Mouse (Mus musculus): ENCODE results near the gene Mypn. TPM values are rescaled to one million over a fixed set of nuclear protein-coding genes. Genes with fewer than 3 reads are reported as not detected.

Mypn gene
- polyA plus RNA-seq, 1 experiment, result not detected

GRCm38 (mm10) chr10:63100657-63101056, 103.1 kb downstream of the Mypn start:
- H3K27me3 ChIP-seq (ENCODE audit: control insufficient read depth, insufficient read depth, low read length), result peaks cover 10% of the 10 kb centered on the region
- no peak for DNase-seq (ENCODE audit: low read depth in 1 of 2, low spot score in 2 of 2)
- no peaks in the 10 kb centered on the region for H3K36me3 ChIP-seq (ENCODE audit: control insufficient read depth, insufficient read depth, low read length)
- TF ChIP-seq POLR2A (IDR thresholded peaks at IDR 0.05; ENCODE audit: low read depth, low read length), result no peak
- TF ChIP-seq CTCF (IDR thresholded peaks at IDR 0.05; ENCODE audit: extremely low read depth, insufficient read depth, insufficient read length, insufficient replicate concordance), result no peak
- H3K27ac ChIP-seq (ENCODE audit: insufficient read depth, low read length), result no peak overlapping the region
- peaks cover 4% of the 10 kb centered on the region for H3K4me1 ChIP-seq (ENCODE audit: control insufficient read depth, insufficient read depth, insufficient read length)
- H3K4me3 ChIP-seq (ENCODE audit: extremely low read depth, insufficient read depth, insufficient read length), result no peak overlapping the region
- WGBS, result 22% methylated on average over 9 of the region's 9 CpGs

GRCm38 (mm10) chr10:63099941-63100562, 103.7 kb downstream of the Mypn start:
- Histone ChIP-seq H3K4me3 (ENCODE audit: extremely low read depth, insufficient read depth, insufficient read length) (peak overlapping the region; percentile 44; the same call in 1 of the 2 replicates), H3K36me3 (ENCODE audit: control insufficient read depth, insufficient read depth, low read length) (no peaks in the 10 kb centered on the region), H3K27me3 (ENCODE audit: control insufficient read depth, insufficient read depth, low read length) (peaks cover 10% of the 10 kb centered on the region), H3K4me1 (ENCODE audit: control insufficient read depth, insufficient read depth, insufficient read length) (peaks cover 4% of the 10 kb centered on the region), H3K27ac (ENCODE audit: insufficient read depth, low read length) (no peak overlapping the region)
- 1% methylated on average over 62 of the region's 62 CpGs for WGBS
- DNase-seq (ENCODE audit: low read depth in 1 of 2, low spot score in 2 of 2), result no peak
- TF ChIP-seq POLR2A (IDR thresholded peaks at IDR 0.05; ENCODE audit: low read depth, low read length), result no peak

DNA sequence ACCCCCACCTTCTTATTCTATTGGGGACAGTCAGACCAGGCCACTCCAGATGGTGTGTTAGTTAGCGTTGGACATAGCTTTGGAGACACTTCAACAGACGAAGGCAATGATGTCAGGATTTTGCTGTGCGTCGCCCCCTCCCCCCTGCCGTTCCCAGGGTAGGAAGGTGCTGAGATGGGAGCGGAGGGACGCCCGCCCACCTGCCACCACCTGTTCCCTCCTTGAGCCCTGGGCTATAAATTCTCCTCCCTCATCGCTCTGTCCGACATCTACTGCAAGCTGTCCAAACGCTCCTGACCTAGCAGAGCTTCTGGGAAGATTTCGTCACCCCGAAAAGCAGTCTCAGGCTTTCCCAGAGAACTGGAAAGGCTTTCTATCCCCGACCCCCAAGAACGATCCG, 104.2 kb downstream of the Mypn start, which contains the start of gene Atoh7:
Gene Atoh7, plus strand, starts transcription at position 131 of the 400 bp plus-strand sequence.
- H3K4me1 ChIP-seq (ENCODE audit: control insufficient read depth, insufficient read depth, insufficient read length), result peaks cover 4% of the 10 kb centered on the region
- H3K27me3 ChIP-seq (ENCODE audit: control insufficient read depth, insufficient read depth, low read length), result peaks cover 10% of the 10 kb centered on the region
- WGBS, result 51% methylated on average over 16 of the region's 16 CpGs
- DNase-seq (ENCODE audit: low read depth in 1 of 2, low spot score in 2 of 2), result no peak
- H3K4me3 ChIP-seq (ENCODE audit: extremely low read depth, insufficient read depth, insufficient read length), result peak within 1 kb of the TSS; percentile 44; the same call in 1 of the 2 replicates
- no peak within 1 kb of the TSS for H3K27ac ChIP-seq (ENCODE audit: insufficient read depth, low read length)
- no peaks in the 10 kb centered on the region for H3K36me3 ChIP-seq (ENCODE audit: control insufficient read depth, insufficient read depth, low read length)
- TF ChIP-seq POLR2A (IDR thresholded peaks at IDR 0.05; ENCODE audit: low read depth, low read length), result no peak
- no peak for TF ChIP-seq CTCF (IDR thresholded peaks at IDR 0.05; ENCODE audit: extremely low read depth, insufficient read depth, insufficient read length, insufficient replicate concordance)

- no peak for DNase-seq (ENCODE audit: low read depth in 1 of 2, low spot score in 2 of 2)
- H3K36me3 ChIP-seq (ENCODE audit: control insufficient read depth, insufficient read depth, low read length), result no peaks in the 10 kb centered on the region
- H3K27ac ChIP-seq (ENCODE audit: insufficient read depth, low read length), result no peak overlapping the region
- TF ChIP-seq POLR2A (IDR thresholded peaks at IDR 0.05; ENCODE audit: low read depth, low read length), result no peak
- TF ChIP-seq CTCF (IDR thresholded peaks at IDR 0.05; ENCODE audit: extremely low read depth, insufficient read depth, insufficient read length, insufficient replicate concordance), result no peak
- peaks cover 4% of the 10 kb centered on the region for H3K4me1 ChIP-seq (ENCODE audit: control insufficient read depth, insufficient read depth, insufficient read length)
- no peak overlapping the region for H3K4me3 ChIP-seq (ENCODE audit: extremely low read depth, insufficient read depth, insufficient read length)
- peaks cover 10% of the 10 kb centered on the region for H3K27me3 ChIP-seq (ENCODE audit: control insufficient read depth, insufficient read depth, low read length)
- 85% methylated on average over 12 of the region's 12 CpGs for WGBS
Measured at GRCm38 (mm10) chr10:63098191-63098590, 105.6 kb downstream of the Mypn start.

GRCm38 (mm10) chr10:63096757-63097156, 107.0 kb downstream of the Mypn start:
- Histone ChIP-seq H3K27me3 (ENCODE audit: control insufficient read depth, insufficient read depth, low read length) (peaks cover 10% of the 10 kb centered on the region), H3K36me3 (ENCODE audit: control insufficient read depth, insufficient read depth, low read length) (no peaks in the 10 kb centered on the region), H3K4me1 (ENCODE audit: control insufficient read depth, insufficient read depth, insufficient read length) (peaks cover 4% of the 10 kb centered on the region), H3K4me3 (ENCODE audit: extremely low read depth, insufficient read depth, insufficient read length) (no peak overlapping the region), H3K27ac (ENCODE audit: insufficient read depth, low read length) (no peak overlapping the region)
- TF ChIP-seq CTCF (IDR thresholded peaks at IDR 0.05; ENCODE audit: extremely low read depth, insufficient read depth, insufficient read length, insufficient replicate concordance) (no peak), POLR2A (IDR thresholded peaks at IDR 0.05; ENCODE audit: low read depth, low read length) (no peak)
- 82% methylated on average over 2 of the region's 2 CpGs for WGBS
- DNase-seq (ENCODE audit: low read depth in 1 of 2, low spot score in 2 of 2), result no peak

DNA sequence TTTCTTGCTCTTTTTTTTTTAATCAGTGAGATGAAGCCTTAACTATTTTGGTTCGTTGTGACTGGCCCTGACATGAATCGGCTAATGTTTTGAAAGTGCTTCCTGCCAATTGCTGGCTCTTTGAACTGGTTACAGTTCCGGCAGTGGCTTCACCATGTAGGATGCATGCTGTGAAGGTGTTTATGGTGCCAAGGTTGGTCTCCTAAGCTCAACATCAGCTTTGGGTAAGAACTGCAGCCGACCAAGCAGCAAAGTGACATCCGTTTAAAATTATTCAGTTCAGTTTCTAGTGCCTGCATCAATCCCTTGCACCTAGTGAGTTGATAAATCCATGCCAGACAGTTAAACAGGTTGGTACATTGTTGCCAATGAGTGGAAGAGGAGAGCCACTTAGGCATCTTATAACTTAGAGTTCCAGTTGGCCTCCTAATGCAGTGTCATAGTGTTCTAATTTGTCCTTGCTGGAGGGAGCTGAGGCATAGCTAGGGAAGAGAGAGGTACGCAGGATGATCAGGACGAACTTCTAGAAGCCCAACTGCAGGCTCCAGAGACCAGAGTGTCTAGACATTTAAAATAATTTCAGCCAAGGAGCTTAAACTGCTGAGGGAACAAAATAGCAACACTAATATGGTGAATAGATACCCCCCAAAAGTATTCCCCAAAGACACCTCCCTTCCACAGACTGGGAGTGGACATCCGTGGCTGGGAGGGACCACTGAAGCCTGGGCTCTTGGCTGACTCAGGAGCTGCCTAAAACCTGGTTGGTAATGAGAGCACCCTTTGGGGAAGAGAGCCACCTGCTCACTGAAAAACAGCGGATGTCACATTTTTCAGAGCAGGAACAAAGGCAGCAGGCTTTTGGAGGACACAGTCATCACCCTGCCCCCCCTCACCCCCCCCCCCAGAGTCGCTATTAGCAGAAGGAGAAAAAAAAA, 110.9 kb downstream of the Mypn start:
- Histone ChIP-seq H3K27ac (ENCODE audit: insufficient read depth, low read length) (no peak overlapping the region), H3K4me1 (ENCODE audit: control insufficient read depth, insufficient read depth, insufficient read length) (peaks cover 4% of the 10 kb centered on the region; the same call in 1 of the 2 replicates), H3K4me3 (ENCODE audit: extremely low read depth, insufficient read depth, insufficient read length) (no peak overlapping the region), H3K27me3 (ENCODE audit: control insufficient read depth, insufficient read depth, low read length) (no peaks in the 10 kb centered on the region), H3K36me3 (ENCODE audit: control insufficient read depth, insufficient read depth, low read length) (no peaks in the 10 kb centered on the region)
- 68% methylated on average over 10 of the region's 10 CpGs for WGBS
- TF ChIP-seq CTCF (IDR thresholded peaks at IDR 0.05; ENCODE audit: extremely low read depth, insufficient read depth, insufficient read length, insufficient replicate concordance) (no peak), POLR2A (IDR thresholded peaks at IDR 0.05; ENCODE audit: low read depth, low read length) (no peak)
- DNase-seq (ENCODE audit: low read depth in 1 of 2, low spot score in 2 of 2), result no peak

Data from spleen, adult 2 months (tissue).